Mouse (Mus musculus) spleen, postnatal 10 days (tissue): Measurements from ENCODE around the gene Rab40c.
"Not testable (repeated sequence)": the region's sequence is repeated elsewhere in the genome, so short reads cannot be mapped to it uniquely, and the experiment has no call there.

Experiments used
- DNase-seq, 2 experiments: peaks; one replicate each; pipeline ENCODE4 v3.0.0; 2021 to 2022; ENCODE audit warnings: low spot score in 2 of 2

The Rab40c gene

DNA sequence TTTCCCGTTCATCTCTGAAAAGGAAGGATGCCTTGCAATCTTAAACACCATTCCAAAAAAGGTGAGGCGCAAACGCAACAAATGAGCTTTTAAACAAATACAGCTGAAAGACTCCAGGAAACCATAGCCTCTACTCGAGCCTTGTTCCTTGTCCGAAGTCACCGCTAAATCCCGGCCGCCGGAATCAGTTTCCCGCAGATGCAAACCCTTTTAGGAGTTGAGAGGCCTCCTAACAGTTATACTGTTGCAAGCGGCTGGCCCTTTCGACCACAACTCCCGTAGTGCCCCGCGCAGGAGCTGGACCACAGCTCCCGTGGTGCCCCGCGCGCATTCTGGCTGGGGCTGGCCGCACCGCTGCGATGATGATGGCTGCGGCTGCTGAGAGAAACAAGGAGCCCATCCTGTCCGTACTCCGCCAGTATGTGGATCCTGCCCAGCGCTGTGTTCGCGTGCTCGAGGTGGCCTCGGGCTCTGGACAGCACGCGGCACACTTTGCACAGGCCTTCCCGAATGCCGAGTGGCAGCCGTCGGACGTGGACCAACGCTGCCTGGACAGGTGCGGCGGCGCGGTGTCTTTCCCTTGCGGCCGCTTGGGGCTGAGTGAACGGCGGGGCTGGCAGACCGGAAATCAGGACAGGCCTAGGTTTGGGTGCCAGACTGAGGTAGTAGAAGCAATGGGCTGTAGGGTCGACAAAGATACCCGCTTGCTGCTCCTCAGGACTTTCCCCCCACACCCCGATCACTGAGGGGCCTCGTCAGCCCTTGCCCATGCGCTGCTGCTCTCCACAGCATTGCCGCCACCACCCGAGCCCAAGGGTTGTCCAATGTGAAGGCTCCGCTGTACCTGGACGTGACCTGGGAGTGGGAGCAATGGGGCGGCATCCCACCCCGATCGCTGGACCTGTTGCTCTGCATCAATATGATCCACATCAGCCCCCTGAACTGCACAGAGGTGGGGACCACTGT is 44.1 kb downstream of the Rab40c start:
- peak; percentile 86 to 92 for DNase-seq

DNA sequence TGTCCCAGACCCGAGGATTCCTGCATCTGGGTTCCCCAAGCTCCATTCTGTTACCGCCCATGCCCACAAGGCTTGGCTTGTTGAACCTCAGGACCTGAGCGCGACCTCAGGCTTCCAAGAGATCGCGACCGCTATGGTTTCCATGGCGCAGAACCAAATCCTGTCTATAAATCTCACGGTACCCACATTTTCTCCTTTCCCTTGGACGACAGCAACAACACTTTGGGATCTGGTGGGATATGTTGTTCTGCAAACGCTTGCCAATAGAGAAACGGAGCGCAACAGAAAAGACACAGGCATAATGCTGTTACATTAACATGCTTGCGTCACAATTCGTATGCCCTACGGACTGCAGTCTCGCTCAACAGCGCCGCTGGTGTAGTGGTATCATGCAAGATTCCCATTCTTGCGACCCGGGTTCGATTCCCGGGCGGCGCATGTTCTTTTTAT is 44.8 kb downstream of the Rab40c start, which contains the start of gene Mettl26:
Mettl26 (plus strand) TSS at position 354 of the 450 bp plus-strand sequence.
- DNase-seq = peak; percentile 95 to 99

DNA sequence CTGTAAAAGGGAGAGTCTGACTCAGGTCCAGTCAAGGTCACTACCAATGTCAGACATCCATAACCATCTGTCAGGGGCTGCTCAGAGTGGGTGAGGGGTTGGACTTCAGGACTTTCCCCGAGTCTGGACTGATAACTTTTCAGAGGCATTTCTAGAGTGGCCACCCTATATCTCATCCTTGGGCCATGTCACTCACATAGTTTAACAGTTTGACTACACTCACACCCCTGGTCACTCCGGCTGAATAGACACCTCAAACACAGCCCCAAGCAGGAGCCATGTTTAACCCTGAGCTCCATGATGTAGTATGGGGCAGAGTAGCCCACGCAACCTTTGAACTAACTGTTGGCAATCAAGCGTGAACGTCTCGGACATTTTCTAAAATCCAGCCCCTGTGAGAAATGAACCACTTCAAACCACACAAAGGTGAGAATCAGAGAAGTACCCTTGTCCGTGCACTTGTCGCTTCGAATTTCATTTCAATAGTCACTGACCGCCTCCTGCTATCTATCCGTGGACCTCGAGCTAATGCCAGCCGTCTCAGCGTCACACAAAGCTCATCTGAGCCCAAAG is 45.3 kb downstream of the Rab40c start:
- no peak for DNase-seq

DNA sequence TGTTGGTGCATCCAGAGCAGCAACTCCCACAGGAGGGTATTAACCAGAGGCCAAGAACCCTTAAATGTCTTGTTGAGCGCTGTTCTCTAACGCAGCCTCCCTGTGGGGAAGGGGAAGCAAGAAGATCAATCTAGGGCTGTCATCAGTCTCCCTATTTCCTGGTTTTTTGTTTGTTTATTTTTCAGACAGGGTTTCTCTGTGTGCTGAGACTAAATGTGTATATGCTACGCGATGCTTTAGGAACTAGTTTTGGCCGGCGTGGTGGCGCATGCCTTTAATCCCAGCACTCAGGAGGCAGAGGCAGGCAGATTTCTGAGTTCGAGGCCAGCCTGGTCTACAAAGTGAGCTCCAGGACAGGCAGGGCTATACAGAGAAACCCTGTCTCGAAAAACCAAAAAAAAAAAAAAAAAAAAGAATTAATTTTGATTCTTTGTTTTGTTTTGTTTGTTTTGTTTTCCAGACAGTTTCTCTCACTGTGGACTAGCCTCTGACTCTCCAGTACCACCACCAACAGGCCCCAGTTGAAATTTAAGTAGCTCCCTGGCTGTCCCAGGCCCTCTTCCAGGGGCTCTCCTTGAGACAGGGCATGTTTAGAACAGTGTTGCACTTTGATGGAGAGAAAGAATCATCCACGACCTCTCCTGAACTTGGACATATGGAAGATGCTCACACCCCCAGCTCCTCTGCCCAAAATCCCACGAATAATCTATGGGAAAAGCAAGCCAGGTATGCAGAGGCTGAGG is 46.0 kb downstream of the Rab40c start:
- no peak for DNase-seq

DNA sequence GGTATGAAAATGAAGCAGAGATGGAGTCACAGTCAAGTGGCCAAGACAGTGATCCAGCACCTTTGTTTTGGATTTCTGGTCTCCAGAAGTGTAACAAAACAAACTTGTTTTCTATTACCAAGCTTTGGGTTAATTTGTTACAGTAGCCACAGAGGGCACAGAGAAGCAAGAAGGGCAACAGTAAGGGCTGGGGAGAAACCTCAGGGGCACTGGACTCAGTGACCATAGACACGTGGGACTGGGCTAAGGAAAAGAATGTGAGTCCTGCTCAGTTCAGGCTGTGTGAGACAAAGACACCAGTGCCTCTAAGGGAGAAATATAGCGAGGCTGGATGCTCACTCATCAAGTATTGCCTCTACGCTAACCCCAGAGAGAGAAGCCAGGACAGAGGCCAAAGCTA is 46.9 kb downstream of the Rab40c start:
- DNase-seq = no peak

DNA sequence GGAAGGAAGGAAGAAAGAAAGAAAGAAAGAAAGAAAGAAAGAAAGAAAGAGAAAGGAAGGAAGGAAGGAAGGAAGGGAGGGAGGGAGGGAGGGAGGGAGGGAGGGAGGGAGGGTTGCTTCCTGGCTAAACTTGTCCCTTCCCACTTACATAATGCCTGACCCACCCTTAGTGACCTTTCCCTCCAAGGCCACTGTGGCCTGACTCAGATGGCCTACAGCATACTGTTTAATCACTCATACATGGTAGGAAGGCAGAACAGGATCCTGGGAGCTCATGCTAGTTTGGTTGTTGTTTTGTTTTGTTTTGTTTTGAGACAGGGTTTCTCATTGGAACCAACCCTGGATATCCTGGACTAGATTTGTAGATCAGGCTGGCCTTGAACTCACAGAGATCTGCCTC is 48.0 kb downstream of the Rab40c start:
- DNase-seq = not testable (repeated sequence)

DNA sequence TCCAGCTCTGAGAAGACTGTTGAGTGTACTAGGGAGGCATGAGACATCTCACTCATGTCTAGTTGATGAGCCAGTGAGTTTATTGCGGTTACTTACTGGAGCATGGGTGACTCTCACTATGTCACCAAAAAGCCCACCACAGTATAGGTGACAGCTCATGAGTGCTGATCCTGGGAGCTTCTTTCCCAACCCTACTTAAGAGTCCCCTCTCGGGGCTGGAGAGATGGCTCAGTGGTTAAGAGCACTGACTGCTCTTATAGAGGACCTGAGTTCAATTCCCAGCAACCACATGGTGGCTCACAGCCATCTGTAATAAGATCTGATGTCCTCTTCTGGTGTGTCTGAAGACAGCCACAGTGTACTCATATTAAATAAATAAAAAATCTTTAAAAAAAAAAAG is 49.6 kb downstream of the Rab40c start:
- DNase-seq = no peak

DNA sequence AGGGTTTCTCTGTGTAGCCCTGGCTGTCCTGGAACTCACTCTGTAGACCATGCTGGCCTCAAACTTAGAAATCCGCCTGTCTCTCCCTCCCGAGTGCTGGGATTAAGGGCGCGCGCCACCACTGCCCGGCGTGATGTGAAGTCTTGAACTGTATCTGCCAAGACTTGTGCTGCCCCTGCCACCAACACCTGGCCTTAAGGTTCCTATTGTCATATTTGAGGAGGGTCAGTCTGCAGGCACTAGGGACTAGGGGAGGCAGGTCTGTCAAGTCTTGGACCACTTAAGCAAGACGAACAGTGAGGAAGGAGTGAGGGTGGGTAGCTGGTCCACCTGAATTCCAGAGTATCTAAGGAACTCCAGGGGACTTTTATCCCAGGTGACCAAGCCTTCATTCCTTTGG is 50.0 kb downstream of the Rab40c start:
- DNase-seq = no peak

DNA sequence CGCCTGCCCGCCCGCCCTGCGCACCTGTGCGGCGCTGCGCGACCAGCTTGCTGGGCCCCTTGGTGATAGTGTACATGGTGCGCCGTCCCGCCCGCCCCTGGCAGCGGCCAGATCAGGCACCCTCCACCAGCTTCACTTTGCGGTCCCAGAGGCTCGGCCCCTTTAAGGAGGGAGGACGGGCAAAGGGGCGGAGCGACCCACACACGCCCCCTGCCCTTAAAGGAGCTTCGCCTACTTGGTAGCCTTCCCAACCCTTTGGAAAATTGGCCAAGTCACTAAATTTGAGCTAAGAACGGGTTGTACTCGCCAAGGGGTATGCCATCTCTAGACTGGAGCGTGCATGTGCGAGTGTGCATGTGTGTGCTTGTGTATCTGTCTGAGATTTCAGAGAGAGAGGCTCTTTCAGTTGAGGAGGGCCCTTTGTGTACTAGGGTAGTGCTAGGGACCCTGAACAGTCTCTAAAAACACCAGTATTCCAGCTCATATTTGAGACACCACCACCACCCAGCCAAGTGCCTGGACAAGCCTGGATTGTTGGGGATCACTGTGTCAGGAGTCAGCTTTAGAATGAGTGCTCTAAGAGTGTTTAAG is 50.8 kb downstream of the Rab40c start, which contains the start of gene Mcrip2:
Mcrip2 (minus strand) TSS at position 164 of the 591 bp plus-strand sequence.
- peak; percentile 49 to 58 for DNase-seq

DNA sequence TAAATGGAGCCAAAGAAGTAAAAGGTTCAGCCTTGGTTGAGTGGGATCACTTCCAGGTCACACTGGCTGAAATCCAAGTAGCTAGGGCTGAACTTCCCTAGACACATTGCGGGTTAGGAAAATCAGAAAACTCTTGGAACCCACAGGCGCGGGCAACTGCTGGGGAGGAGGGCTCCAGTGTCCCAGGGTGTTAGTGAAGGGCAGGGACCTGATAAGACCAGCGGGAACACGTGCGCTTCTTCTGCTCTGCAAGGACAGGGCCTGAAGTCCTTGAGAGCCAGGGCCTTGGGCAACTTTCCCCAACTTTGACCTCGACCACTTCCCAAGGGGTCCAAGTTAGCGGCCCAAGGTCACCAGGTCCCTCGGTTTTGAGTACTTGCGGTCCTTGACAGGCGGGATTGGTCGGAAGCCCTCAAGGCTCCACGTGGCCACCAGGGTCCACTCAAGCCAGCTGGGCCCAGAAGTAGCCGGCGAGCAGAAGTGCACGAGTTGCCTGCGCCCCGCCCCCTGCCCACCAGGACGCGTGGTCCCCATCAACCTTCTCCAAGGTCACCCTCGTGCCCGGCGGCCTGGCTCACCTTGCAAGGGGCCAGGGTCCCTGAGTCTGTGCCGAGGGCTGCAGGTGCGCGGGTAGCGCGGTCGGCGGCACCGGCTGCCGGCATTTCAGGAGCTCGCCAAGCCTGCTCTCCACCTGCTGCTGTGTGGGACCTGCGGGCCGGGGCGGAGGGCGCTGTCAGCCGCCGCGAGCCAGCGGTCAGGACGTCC is 51.5 kb downstream of the Rab40c start:
- peak in 1 of 2 experiments; percentile 44 for DNase-seq

DNA sequence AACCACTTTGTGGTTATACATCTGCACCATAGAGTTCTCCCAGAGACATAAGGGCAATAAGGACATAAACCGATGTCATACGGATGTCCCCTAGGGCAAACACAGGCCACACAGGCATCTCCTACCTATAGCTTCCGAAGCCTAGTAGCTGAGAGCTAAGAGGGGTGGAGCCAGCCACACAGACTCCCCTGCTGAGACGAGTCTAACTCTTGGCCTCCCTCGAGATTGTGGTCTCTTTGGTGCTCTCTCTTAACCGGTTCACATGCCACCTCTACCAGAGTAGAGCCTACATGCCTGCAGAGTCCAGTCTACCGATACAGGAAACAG is 52.1 kb downstream of the Rab40c start:
- DNase-seq = no peak

DNA sequence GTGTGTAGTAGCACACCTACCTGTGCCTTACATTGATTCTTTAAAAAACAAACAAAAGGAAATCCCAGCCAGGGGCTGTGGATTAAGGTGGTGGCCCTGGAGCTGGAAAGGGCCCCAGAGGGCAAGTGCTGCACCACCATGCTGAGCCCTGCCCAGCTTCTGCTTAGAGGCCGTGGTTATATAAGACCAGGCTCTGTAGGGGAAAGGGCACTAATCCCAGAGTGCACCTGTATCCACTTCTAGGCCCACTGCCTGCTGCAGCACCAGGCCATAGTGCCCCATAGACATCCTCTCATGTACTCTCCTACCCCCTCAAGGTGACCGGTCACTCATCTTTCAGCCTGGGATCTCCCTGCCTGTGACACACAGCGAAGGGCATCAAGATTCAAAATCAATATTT is 53.4 kb downstream of the Rab40c start:
- no peak for DNase-seq

DNA sequence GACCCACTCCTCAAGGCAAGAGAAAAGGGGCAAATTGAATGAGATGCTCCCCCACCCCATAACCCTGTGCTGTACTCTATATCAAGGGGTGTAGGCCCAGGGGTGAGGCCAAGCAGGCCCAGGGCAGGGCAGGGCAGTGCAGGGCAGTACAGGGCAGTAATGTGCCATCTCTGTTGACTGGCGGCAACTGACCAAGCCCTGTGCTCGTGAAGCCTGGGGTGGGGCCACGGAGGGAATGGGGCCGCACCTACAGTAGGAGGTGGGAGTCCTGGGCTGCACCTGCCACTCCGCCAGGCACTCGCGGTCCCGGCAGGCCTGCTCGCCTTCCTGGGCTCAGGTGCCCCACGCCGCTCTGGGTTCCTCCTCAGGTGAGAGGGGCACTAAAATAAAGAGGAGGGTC is 54.2 kb downstream of the Rab40c start:
- no peak for DNase-seq

DNA sequence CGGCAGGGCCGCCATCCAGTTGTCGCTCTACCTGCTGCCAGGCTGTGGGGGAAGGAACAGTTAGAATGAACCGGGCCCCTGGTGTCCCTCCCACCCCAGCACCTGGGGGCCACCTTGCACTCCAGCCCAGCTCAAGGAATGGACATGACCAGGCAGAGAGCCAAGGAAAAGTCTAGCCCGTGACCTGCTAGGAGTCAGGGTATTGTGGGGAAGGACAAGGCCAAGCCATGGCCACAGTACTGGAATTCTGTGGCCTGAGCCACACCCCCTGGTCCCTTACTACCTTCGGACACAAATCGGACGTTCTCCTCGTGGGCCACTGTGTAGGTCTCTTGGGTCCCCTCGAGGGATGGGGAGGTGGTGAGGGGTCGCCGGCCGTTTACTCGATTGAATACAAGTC is 55.2 kb downstream of the Rab40c start:
- DNase-seq = no peak

DNA sequence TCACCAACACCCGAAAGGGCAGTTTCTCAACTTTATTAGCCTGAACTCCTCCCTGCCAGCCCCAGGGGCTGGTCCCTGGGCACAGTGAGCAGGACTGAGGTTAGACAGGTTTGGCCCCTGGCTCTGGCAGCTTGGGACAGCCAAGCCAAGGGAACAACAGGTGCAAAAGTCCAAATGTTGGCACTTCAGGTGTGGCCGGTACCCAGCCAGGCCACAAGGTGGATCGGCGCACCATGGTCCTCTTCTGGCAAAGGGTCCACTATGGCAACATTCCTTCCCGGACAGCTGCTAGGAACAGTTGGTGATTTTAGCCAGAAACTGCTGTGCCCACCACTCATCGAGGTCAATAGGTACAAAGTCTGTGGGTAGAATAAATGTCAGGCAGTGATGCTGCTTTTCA is 55.8 kb downstream of the Rab40c start:
- DNase-seq = no peak

DNA sequence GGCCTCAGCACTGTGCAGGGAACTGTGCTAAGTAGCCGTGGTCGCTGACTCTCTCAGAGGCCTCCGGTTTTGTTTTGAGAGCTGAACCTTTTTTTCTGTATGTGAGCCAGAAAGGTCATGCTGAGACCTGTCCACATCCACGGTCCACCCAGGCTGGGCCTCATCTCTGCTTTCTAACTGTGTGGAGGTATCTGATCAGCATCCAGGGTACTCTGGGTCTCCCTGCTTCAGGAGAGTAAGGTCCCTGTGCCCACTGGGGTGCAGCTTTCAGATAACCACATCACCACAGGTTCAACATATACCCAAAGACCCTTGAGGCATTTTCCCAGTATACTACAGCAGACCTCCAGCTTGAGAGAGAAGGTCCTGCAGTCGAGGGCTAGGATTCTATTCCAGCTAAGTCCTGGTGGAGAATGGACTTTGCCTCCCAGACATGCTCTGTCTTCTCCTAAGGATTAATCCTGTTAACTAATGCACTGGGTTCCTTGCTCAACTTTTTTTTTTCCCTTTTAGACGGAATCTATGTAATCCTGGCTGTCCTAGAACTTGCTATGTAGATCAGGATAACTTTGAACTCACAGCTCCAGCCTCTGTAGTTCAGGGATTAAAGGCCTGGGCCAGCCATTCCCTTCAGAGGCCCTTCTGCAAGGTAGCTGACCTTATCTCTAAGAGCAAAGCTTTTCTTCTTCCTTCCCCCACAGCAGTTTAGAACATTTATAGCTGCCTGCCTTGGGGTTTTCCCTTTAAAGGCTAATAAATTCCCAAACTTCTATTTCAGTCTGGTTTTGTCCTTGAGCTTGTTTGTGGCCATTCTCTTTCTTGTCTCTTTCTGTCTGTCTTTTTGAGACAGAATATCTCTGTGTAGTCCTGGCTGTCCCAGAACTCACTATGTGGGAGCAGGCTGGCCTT is 57.6 kb downstream of the Rab40c start:
- DNase-seq = no peak

DNA sequence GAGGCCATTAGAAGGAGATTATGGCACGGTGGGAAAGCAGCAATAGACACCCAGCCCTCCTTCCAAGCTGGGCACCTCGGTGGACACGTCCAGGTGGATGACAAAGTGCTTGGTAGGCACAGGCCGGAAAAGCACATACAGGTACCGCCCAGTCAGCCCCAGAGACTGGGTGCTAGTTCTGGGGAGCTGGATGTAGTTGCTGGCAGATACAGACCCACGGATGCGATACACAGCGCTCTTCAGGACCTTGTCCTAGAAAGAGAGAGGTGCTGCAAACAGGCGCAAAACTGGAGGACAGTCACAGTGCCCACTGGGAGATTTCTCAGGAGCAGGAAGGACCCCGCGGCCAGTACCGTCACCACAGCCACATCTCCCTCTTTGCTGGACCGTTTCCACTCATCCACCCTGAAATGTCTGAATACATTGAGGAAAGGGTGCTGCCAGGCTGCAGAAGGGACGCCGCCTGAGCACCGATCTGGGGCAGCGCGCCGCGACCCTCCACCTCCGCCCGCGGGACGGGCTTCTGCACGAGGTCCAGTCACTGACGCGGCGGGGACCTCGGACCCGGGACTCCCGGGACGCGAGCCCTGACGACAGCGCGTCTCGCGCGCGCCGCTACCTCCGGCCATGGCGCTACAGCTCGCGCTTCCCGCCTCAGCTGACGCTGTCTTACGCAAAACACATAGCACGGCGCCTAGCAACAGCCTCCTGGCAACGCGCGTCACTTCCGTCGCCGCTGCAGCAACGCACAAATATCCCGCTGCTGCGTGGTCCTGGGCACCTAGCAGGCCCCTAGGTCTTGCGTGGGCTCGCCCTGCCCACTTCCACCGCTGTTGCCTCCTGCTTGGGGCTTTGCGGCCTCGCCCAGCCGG is 58.5 kb downstream of the Rab40c start, which contains the start of gene Wdr90:
Wdr90 (minus strand) TSS at position 670 of the 872 bp plus-strand sequence.
- DNase-seq = peak; percentile 81 to 92

DNA sequence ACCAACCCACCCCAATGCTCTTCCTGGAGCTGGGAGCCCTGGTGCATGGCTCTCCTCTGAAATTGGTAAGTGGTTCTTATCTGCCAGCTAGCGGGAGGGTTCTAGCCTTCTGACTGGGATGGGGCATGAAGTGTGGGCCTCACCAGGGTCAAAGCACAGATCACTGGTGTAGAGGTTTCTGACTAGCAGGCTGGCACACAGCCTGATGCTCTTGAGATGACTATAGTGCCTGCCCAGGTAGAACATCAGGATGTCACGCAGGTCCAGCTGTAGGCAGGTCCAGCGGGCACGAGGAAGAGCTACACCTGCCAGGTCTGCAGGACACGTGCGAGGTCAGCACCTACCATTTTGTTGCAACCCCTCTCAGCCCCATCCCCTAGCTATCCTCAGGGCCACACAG is 59.3 kb downstream of the Rab40c start:
- no peak for DNase-seq

DNA sequence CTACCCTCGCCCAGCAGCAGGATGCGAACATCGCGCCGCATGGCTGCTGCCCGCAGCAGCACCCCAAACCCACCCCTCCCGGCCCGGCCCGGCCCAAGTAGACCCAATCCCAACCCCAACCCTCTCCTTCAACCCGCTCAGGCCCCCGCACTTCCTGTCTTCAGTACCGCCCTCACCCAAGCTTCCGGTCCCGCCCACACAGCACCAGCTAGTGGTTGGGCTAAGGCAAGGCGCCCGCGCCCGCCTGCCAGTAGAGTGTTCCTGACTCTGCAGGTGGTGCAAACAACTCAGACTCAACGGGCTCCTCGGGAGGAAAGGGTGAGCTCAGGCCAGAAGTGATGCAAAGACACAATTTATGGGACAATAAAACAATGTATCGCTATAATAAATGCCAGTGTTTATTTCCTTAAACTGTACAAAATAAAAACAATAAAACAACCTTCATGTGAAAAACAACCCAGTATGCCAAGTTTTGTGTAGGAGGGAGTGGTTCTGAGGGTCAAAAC is 75.1 kb downstream of the Rab40c start, which contains the start of gene Rhot2:
Rhot2 (minus strand) TSS at position 456 of the 506 bp plus-strand sequence.
- peak; percentile 86 to 97 for DNase-seq
